ENCODE assay signal across 9 mouse cellular contexts in the genomic region with DNA sequence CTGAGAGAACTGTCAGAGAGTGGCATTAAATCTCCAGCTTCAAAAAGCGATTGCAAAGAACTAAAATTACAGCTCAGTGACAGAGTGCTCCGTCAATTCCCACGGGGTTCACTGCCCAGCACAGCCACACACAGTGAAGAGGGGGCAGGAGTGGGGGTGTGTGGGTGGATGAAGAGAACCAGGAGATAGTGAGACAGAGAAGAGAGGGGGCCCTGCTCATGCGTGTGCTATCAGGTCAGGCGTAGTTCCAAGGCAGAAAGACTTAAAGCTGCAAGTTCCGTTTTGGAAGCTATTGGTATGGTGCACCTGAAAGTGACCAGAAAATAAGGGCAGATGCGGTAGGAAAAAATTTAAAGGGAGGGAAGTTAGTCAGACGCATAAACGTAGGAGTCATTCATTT. TPM values are rescaled to one million over a fixed set of nuclear protein-coding genes. Genes with fewer than 3 reads are reported as not detected.
DNase-seq lines count a peak whose midpoint lies in the region; ATAC-seq and TF ChIP-seq lines count a peak whose summit lies in the region.
"Had no signal": no experiment of that assay in that cellular context is flagged by ENCODE, and none has a peak within 500 bp of the region (broad histone marks: within the 10 kb centered on the region; RNA-seq: fewer than 3 reads in every experiment).

No protein-coding gene starts in this region.

- no peaks in the 10 kb centered on the region for H3K9me3 ChIP-seq in limb, embryonic 14.5 days (ENCODE audit: control insufficient read depth, low read length)
- H3K9me3 ChIP-seq in neural tube, embryonic 15.5 days (replicated peaks) = no peaks in the 10 kb centered on the region

- WGBS in limb, embryonic 14.5 days = 45% methylated on average over 9 of the region's 9 CpGs
- 45% methylated on average over 9 of the region's 9 CpGs for WGBS in neural tube, embryonic 15.5 days

- peak overlapping the region; percentile 95 for H3K4me3 ChIP-seq in left cerebral cortex, adult 2 months
- peak overlapping the region; percentile 19 for H3K4me3 ChIP-seq in embryonic fibroblast, embryonic 13.5 days (ENCODE audit: insufficient read depth, low read length)
- peak overlapping the region; percentile 96 for H3K4me3 ChIP-seq in limb, embryonic 14.5 days (replicated peaks; ENCODE audit: low read length)
- H3K4me3 ChIP-seq in neural tube, embryonic 15.5 days (replicated peaks) = peak overlapping the region; percentile 85

- DNase-seq in left cerebral cortex, adult 2 months (ENCODE audit: extremely low spot score in 1 of 2, low spot score in 2 of 2) = no peak
- DNase-seq in left cerebral cortex, adult 9 months (ENCODE audit: low spot score in 2 of 2) = no peak
- DNase-seq in limb, embryonic 14.5 days (ENCODE audit: low spot score) = no peak
- DNase-seq in T-cell, adult 2 months (ENCODE audit: low spot score) = no peak
- no peak for DNase-seq in left cerebral cortex, postnatal 36 days (ENCODE audit: low spot score in 2 of 2)
- DNase-seq in embryo, embryonic 9.5 days (ENCODE audit: extremely low spot score) = no peak

- peaks cover 9% of the 10 kb centered on the region; the same call in 1 of the 2 replicates for H3K36me3 ChIP-seq in limb, embryonic 14.5 days (ENCODE audit: control insufficient read depth, insufficient read depth, low read length)
- peaks cover 3% of the 10 kb centered on the region; the same call in 1 of the 2 replicates for H3K36me3 ChIP-seq in neural tube, embryonic 15.5 days

- H3K4me2 ChIP-seq in limb, embryonic 14.5 days (replicated peaks; ENCODE audit: low read depth, low read length, severe bottlenecking) = peak overlapping the region; percentile 70
- peak overlapping the region; percentile 86 for H3K4me2 ChIP-seq in neural tube, embryonic 15.5 days

- H3K4me1 ChIP-seq in embryonic fibroblast, embryonic 13.5 days (ENCODE audit: control insufficient read depth, insufficient read depth, low read length) = peaks cover 3% of the 10 kb centered on the region; the same call in 1 of the 2 replicates
- peaks cover 10% of the 10 kb centered on the region for H3K4me1 ChIP-seq in limb, embryonic 14.5 days (ENCODE audit: control insufficient read depth, insufficient read depth, low read length)
- peaks cover 16% of the 10 kb centered on the region for H3K4me1 ChIP-seq in neural tube, embryonic 15.5 days

- no peaks in the 10 kb centered on the region for H3K27me3 ChIP-seq in limb, embryonic 14.5 days (ENCODE audit: control insufficient read depth, insufficient read depth, low read length)
- H3K27me3 ChIP-seq in neural tube, embryonic 15.5 days (replicated peaks) = 0 out of 2 replicates have a peak, but pooled peaks cover 4% of the 10 kb centered on the region

- H3K9ac ChIP-seq in limb, embryonic 14.5 days (ENCODE audit: low read depth, low read length, severe bottlenecking) = peak overlapping the region; percentile 95; the same call in 1 of the 2 replicates
- H3K9ac ChIP-seq in neural tube, embryonic 15.5 days (replicated peaks) = peak overlapping the region; percentile 81; the same call in 1 of the 2 replicates

- no peak overlapping the region for H3K27ac ChIP-seq in left cerebral cortex, adult 2 months
- H3K27ac ChIP-seq in embryonic fibroblast, embryonic 13.5 days (ENCODE audit: insufficient read depth, low read length) = no peak overlapping the region
- H3K27ac ChIP-seq in limb, embryonic 14.5 days (replicated peaks; ENCODE audit: low read depth, low read length) = no peak overlapping the region
- no peak overlapping the region for H3K27ac ChIP-seq in neural tube, embryonic 15.5 days (replicated peaks)

- intact Hi-C loops in left cerebral cortex, adult 2 months (cut with DNase I) = no loop called here
- intact Hi-C loops in left cerebral cortex, postnatal 36 days (cut with DNase I) = loop anchor here (5.0 kb wide), 1 partner anchor 49 kb away; a partner anchor contains a TSS

- TF ChIP-seq CTCF in left cerebral cortex, adult 2 months (IDR thresholded peaks at IDR 0.05) = no peak
- TF ChIP-seq CTCF in embryonic fibroblast, embryonic 13.5 days (IDR thresholded peaks at IDR 0.05; ENCODE audit: borderline replicate concordance, insufficient read depth, low read length) = no peak

- no peak for TF ChIP-seq POLR2A in embryonic fibroblast, embryonic 13.5 days (IDR thresholded peaks at IDR 0.05; ENCODE audit: low read depth, low read length)
- TF ChIP-seq POLR2A in limb, embryonic 14.5 days (IDR thresholded peaks at IDR 0.05; ENCODE audit: borderline replicate concordance, extremely low read depth, insufficient read depth, insufficient read length) = no peak

- ATAC-seq in limb, embryonic 14.5 days (ENCODE audit: low FRiP score, low read depth) = no peak
- no peak for ATAC-seq in neural tube, embryonic 15.5 days (ENCODE audit: low FRiP score)

RNA-seq across cellular contexts. Expression of a gene that starts 1.7 kb away (rescaled TPM):
- total RNA-seq in left cerebral cortex, adult 2 months (2021) = 10 to 100 TPM; 15.7 to 17.7 TPM
- polyA plus RNA-seq in embryonic fibroblast, embryonic 13.5 days (2011; ENCODE audit: insufficient read length, low read depth, missing spikeins) = 18.7 and 23.7 TPM in 2 replicates
- 20.7 and 23.3 TPM in 2 replicates for polyA plus RNA-seq in limb, embryonic 14.5 days (2012; rRNA removed)
- polyA plus RNA-seq in limb, embryonic 14.5 days (2014; fragmentation: Nextera tagmentation; extraction: Ambion mirVana) = 9.6 and 10.8 TPM in 2 replicates
- 7.8 and 10.0 TPM in 2 replicates for polyA plus RNA-seq in neural tube, embryonic 15.5 days (2015; fragmentation: Nextera tagmentation; extraction: Ambion mirVana)
- 10 to 100 TPM; 12.9 to 13.5 TPM for total RNA-seq in left cerebral cortex, postnatal 36 days (2021)

RNA-seq across cellular contexts. Expression of a gene that starts 29.9 kb away (rescaled TPM):
- total RNA-seq in left cerebral cortex, adult 2 months (2021) = under 1 TPM in 1 of 2 experiments, not detected in 1; 0.56 TPM
- polyA plus RNA-seq in embryonic fibroblast, embryonic 13.5 days (2011; ENCODE audit: insufficient read length, low read depth, missing spikeins) = not detected in 2 replicates
- not detected in 2 replicates for polyA plus RNA-seq in limb, embryonic 14.5 days (2012; rRNA removed)
- not detected in 2 replicates for polyA plus RNA-seq in limb, embryonic 14.5 days (2014; fragmentation: Nextera tagmentation; extraction: Ambion mirVana)
- not detected in 2 replicates for polyA plus RNA-seq in neural tube, embryonic 15.5 days (2015; fragmentation: Nextera tagmentation; extraction: Ambion mirVana)
- not detected for total RNA-seq in left cerebral cortex, postnatal 36 days (2021)
- polyA plus RNA-seq: spleen, adult 2 months had no signal

RNA-seq across cellular contexts. Expression of a gene that starts 48.5 kb away (rescaled TPM):
- 10 to 100 TPM; 55.1 to 57.3 TPM for total RNA-seq in left cerebral cortex, adult 2 months (2021)
- polyA plus RNA-seq in embryonic fibroblast, embryonic 13.5 days (2011; ENCODE audit: insufficient read length, low read depth, missing spikeins) = 41.4 and 45.4 TPM in 2 replicates
- 43.3 and 46.3 TPM in 2 replicates for polyA plus RNA-seq in limb, embryonic 14.5 days (2012; rRNA removed)
- polyA plus RNA-seq in limb, embryonic 14.5 days (2014; fragmentation: Nextera tagmentation; extraction: Ambion mirVana) = 80.5 and 84.6 TPM in 2 replicates
- 59.9 and 68.5 TPM in 2 replicates for polyA plus RNA-seq in neural tube, embryonic 15.5 days (2015; fragmentation: Nextera tagmentation; extraction: Ambion mirVana)
- 10 to 100 TPM; 55.1 to 55.4 TPM for total RNA-seq in left cerebral cortex, postnatal 36 days (2021)

Comparison
In these comparisons a context has a peak if more than half of its experiments do, and no peak if none do; other contexts are left out.
1. H3K4me3 ChIP-seq: peak in every context shown above with its lines; median percentile 96 in limb, embryonic 14.5 days; 95 in left cerebral cortex, adult 2 months; 85 in neural tube, embryonic 15.5 days; 19 in embryonic fibroblast, embryonic 13.5 days.